Mouse (Mus musculus) erythroid progenitor cell, adult 5-6 weeks (primary cell): Measurements from ENCODE around the gene a. TPM values are rescaled to one million over a fixed set of nuclear protein-coding genes. Genes with fewer than 3 reads are reported as not detected.
"Not testable (repeated sequence)": the region's sequence is repeated elsewhere in the genome, so short reads cannot be mapped to it uniquely, and the experiment has no call there.

ENCODE experiments used
- ATAC-seq: replicated peaks from 2 replicates; pipeline ENCODE4 v1.8.0; 2016; ENCODE audit warnings: moderate number of reproducible peaks, mild to moderate bottlenecking, moderate TSS enrichment, inconsistent platforms; ENCODE audit not compliant: poor library complexity, low FRiP score, severe bottlenecking
- total RNA-seq, 2 experiments: library from RNA; stranded (forward) in 1 of 2; stranded (reverse) in 1 of 2; fragments of 150-400 nt in 1 of 2; fragments of 186-747, 209-891 nt in 1 of 2; gene quantifications; 2 replicates each; pipeline versions ENCODE4 v1.2.3 to v1.2.4; 2015 to 2017; ENCODE audit warnings: low replicate concordance in 2 of 2

Gene a
- total RNA-seq, 2 experiments from 2014 or later = not detected

- no peak for ATAC-seq
Measured at GRCm38 (mm10) chr2:154915922-154916541, 124.8 kb downstream of the a start.

- peak; percentile 75; the same call in 1 of the 2 replicates for ATAC-seq
Measured at GRCm38 (mm10) chr2:154916547-154916946, 125.3 kb downstream of the a start.

- no peak for ATAC-seq
Measured at GRCm38 (mm10) chr2:154917866-154918641, 126.9 kb downstream of the a start.

- ATAC-seq = no peak
Measured at GRCm38 (mm10) chr2:154920896-154921295, 129.7 kb downstream of the a start.

GRCm38 (mm10) chr2:154922134-154922533 lies 130.9 kb downstream of the a start:
- ATAC-seq = not testable (repeated sequence)

- ATAC-seq = no peak
Measured at GRCm38 (mm10) chr2:154925411-154926031, 134.3 kb downstream of the a start.

GRCm38 (mm10) chr2:154926843-154927242 lies 135.6 kb downstream of the a start:
- no peak for ATAC-seq

- ATAC-seq = no peak
Measured at GRCm38 (mm10) chr2:154928298-154928697, 137.1 kb downstream of the a start.

- no peak for ATAC-seq
Measured at GRCm38 (mm10) chr2:154933884-154934283, 142.7 kb downstream of the a start.

- no peak for ATAC-seq
Measured at GRCm38 (mm10) chr2:154936106-154936505, 144.9 kb downstream of the a start.

GRCm38 (mm10) chr2:154936536-154937155 lies 145.4 kb downstream of the a start:
- ATAC-seq = no peak

GRCm38 (mm10) chr2:154937547-154938390 lies 146.6 kb downstream of the a start:
- no peak for ATAC-seq

- no peak for ATAC-seq
Measured at GRCm38 (mm10) chr2:154941952-154942351, 150.8 kb downstream of the a start.

- ATAC-seq = no peak
Measured at GRCm38 (mm10) chr2:154942546-154942945, 151.3 kb downstream of the a start.

- ATAC-seq = 0 out of 2 replicates have a peak, but pooled peaks have one; percentile 39
Measured at GRCm38 (mm10) chr2:154943101-154943500, 151.9 kb downstream of the a start.

GRCm38 (mm10) chr2:154946921-154947320 lies 155.7 kb downstream of the a start:
- ATAC-seq = no peak

GRCm38 (mm10) chr2:154949352-154949751 lies 158.2 kb downstream of the a start:
- no peak for ATAC-seq

- no peak for ATAC-seq
Measured at GRCm38 (mm10) chr2:154949877-154950276, 158.7 kb downstream of the a start.

GRCm38 (mm10) chr2:154950601-154951000 lies 159.4 kb downstream of the a start:
- ATAC-seq = no peak

GRCm38 (mm10) chr2:154959486-154959885 lies 168.3 kb downstream of the a start:
- ATAC-seq = no peak
